Mouse (Mus musculus): ENCODE data around the gene Ppp2r2c. TPM values are rescaled to one million over a fixed set of nuclear protein-coding genes. Genes with fewer than 3 reads are reported as not detected.

Ppp2r2c gene
- polyA plus RNA-seq, 1 experiment from 2014 or later: 0.24 TPM

DNA sequence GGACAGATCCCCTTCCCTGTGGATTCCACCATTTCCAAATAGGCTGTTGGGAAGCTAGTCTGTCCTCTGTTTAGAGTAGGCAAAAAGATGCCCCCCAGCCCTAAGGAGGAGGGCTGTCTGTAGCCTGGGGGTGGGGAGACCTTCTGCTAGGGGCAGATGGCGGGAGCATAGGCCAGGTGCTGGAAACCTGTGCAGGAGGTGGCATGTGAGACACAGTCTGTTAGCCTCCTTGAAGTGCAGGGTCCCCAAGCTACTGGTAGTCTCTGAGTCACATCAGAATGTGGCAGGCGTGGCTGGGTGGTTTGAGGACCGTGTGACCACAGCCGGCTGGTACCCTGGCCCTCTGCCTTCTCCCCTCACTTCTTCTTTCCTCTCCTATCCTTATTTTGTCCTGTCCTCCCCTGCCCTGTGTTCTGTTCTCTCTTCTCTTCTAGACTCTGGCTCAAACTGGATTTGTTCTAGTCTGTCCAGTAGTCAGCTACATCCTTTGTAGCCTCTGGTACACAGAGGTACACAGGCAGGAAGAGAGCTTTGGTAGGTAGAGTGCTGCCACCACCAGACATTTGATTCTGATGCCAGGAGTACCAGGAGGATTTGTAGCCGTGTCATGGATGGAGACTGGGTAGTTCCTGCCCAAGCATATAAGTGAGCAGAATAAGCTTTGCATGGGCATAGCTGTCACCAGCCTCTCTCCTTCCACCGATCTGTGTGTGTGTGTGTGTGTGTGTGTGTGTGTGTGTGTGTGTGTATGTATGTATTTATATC is 26.5 kb downstream of the Ppp2r2c start:
- no peaks in the 10 kb centered on the region for H3K4me1 ChIP-seq (ENCODE audit: control insufficient read depth, insufficient read depth, low read length)

DNA sequence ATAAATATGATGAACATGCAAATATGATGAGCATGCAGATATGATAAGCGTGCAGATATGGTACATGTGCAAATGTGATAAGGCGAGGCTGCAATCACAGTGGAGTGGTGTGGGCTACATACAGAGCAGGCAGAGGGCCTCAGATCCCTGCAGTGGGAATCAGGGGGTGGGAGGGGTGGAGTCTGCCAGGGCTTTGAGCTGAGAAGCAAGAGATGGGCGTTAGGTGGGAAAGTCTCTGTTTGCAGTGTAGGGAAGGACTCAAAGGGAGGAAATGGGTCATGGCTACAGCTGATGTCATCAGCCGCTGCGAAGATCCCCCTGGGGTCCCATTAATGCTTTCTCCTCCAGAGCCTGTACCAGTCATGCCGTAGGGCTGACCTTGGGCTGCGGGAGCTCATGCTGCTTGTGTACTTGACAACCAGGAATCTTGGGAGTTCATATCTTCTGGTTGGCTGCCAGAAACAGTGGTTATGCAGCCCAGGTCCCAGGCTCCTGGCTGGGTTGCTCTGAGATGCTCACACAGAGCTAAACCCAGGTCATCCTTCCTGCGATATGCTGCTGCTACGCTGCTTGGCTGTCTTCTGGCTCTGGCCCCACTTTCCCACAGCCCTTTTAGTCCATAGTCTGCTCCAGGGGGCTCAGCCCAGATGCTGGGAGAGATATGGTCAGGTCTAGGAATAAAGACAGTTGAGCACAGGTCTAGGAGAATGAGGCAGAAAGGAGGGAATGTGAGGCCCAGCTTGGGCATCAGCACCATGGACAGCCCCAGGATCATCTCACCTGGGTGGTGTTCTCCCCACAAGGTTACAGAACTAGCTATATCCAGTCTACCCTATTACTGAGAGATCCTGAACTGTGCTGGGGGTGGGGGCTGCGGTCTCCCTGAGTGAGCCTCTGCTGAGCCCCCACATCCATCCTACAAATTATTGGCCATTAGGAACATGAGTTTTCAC is 27.6 kb downstream of the Ppp2r2c start:
- DNase-seq (ENCODE audit: low spot score): peak; percentile 65
- H3K27me3 ChIP-seq (ENCODE audit: control insufficient read depth, insufficient read depth, low read length): peaks cover 3% of the 10 kb centered on the region; the same call in 1 of the 2 replicates
- no peaks in the 10 kb centered on the region for H3K4me1 ChIP-seq (ENCODE audit: control insufficient read depth, insufficient read depth, low read length)
- H3K4me2 ChIP-seq (ENCODE audit: low read depth, severe bottlenecking): no peak overlapping the region
- no peak overlapping the region for H3K4me3 ChIP-seq (ENCODE audit: low read depth, low read length)
- no peaks in the 10 kb centered on the region for H3K9me3 ChIP-seq (ENCODE audit: control insufficient read depth, low read length)
- no peak for ATAC-seq (ENCODE audit: insufficient number of reproducible peaks, low FRiP score, low TSS enrichment, low read depth)
- no peaks in the 10 kb centered on the region for H3K36me3 ChIP-seq (ENCODE audit: control insufficient read depth, insufficient read depth, low read length)
- H3K9ac ChIP-seq (ENCODE audit: low read length): no peak overlapping the region
- no peak overlapping the region for H3K27ac ChIP-seq (replicated peaks; ENCODE audit: low read depth, low read length)
- 81% methylated on average over 10 of the region's 10 CpGs for WGBS

More for the DNA sequence above, 26.5 kb downstream of the Ppp2r2c start:
- Histone ChIP-seq H3K9ac (ENCODE audit: low read length) (no peak overlapping the region), H3K4me3 (ENCODE audit: low read depth, low read length) (no peak overlapping the region), H3K4me2 (ENCODE audit: low read depth, severe bottlenecking) (no peak overlapping the region), H3K36me3 (ENCODE audit: control insufficient read depth, insufficient read depth, low read length) (no peaks in the 10 kb centered on the region), H3K27me3 (ENCODE audit: control insufficient read depth, insufficient read depth, low read length) (peaks cover 3% of the 10 kb centered on the region; the same call in 1 of the 2 replicates), H3K9me3 (ENCODE audit: control insufficient read depth, low read length) (no peaks in the 10 kb centered on the region), H3K27ac (replicated peaks; ENCODE audit: low read depth, low read length) (no peak overlapping the region)
- WGBS: 81% methylated on average over 6 of the region's 6 CpGs
- DNase-seq (ENCODE audit: low spot score) (no peak), ATAC-seq (ENCODE audit: insufficient number of reproducible peaks, low FRiP score, low TSS enrichment, low read depth) (no peak)

DNA sequence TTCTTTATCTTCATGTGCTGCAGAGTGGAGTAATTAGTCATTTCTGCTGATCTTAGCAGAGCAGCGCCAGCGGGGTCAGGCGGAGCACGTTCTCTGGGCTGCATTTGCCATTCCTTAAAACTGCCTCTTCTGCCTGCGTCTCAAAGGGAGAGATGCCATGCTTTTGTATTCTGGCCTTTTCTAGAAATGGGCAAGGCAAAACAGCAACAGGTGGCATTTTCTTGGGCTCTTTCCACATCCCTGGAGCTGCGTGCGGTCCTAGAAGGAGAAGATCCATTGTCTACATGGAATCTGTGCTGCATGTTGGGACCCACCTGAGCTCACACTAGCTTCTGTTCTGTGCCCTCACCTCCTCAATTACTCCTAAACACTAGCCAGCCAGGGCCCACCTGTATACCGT is 29.7 kb downstream of the Ppp2r2c start:
- Histone ChIP-seq H3K4me3 (ENCODE audit: low read depth, low read length) (no peak overlapping the region), H3K36me3 (ENCODE audit: control insufficient read depth, insufficient read depth, low read length) (no peaks in the 10 kb centered on the region), H3K4me1 (ENCODE audit: control insufficient read depth, insufficient read depth, low read length) (no peaks in the 10 kb centered on the region), H3K27ac (replicated peaks; ENCODE audit: low read depth, low read length) (no peak overlapping the region), H3K9ac (ENCODE audit: low read length) (no peak overlapping the region), H3K4me2 (ENCODE audit: low read depth, severe bottlenecking) (no peak overlapping the region), H3K9me3 (ENCODE audit: control insufficient read depth, low read length) (no peaks in the 10 kb centered on the region), H3K27me3 (ENCODE audit: control insufficient read depth, insufficient read depth, low read length) (no peaks in the 10 kb centered on the region; the same call in 1 of the 2 replicates)
- 86% methylated on average over 8 of the region's 8 CpGs for WGBS
- ATAC-seq (ENCODE audit: insufficient number of reproducible peaks, low FRiP score, low TSS enrichment, low read depth) (no peak), DNase-seq (ENCODE audit: low spot score) (no peak)

DNA sequence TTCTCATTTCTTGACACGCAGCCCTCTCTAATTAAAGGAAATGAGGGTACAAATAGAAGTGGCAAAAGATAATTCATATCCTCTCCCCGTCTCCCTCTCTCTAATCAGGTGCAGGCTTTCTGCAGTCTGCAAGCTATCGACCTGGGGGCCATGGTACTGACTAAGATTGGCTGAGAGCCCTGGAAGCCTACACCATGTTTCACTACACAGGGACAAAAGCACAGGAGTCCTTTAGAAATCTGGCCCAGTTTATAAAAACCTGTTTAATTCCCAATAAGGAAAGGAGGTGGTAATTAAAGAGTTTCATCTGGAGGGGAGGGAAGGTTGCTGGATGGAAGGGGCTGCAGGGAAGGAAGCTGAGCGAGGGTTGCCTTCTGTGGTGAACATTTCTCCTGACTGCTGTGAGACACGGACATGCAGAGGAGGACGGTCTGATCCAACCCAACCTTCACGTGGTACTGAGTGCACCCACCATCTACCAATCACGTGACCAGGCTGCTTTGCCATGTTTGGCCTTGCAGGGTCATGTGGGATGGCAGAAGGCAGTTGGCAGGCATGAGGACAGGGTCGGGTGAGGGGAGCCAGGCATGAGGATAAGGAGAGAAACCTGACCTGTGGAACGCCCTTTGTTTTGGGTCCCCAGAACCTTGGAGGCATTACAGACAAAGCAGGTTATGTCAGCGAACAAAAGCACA is 30.2 kb downstream of the Ppp2r2c start:
- Histone ChIP-seq H3K4me3 (ENCODE audit: low read depth, low read length) (no peak overlapping the region), H3K27me3 (ENCODE audit: control insufficient read depth, insufficient read depth, low read length) (no peaks in the 10 kb centered on the region; the same call in 1 of the 2 replicates), H3K4me1 (ENCODE audit: control insufficient read depth, insufficient read depth, low read length) (no peaks in the 10 kb centered on the region), H3K9me3 (ENCODE audit: control insufficient read depth, low read length) (no peaks in the 10 kb centered on the region), H3K36me3 (ENCODE audit: control insufficient read depth, insufficient read depth, low read length) (no peaks in the 10 kb centered on the region), H3K27ac (replicated peaks; ENCODE audit: low read depth, low read length) (no peak overlapping the region), H3K4me2 (ENCODE audit: low read depth, severe bottlenecking) (no peak overlapping the region), H3K9ac (ENCODE audit: low read length) (no peak overlapping the region)
- DNase-seq (ENCODE audit: low spot score) (no peak), ATAC-seq (ENCODE audit: insufficient number of reproducible peaks, low FRiP score, low TSS enrichment, low read depth) (no peak)
- WGBS: 76% methylated on average over 11 of the region's 11 CpGs

DNA sequence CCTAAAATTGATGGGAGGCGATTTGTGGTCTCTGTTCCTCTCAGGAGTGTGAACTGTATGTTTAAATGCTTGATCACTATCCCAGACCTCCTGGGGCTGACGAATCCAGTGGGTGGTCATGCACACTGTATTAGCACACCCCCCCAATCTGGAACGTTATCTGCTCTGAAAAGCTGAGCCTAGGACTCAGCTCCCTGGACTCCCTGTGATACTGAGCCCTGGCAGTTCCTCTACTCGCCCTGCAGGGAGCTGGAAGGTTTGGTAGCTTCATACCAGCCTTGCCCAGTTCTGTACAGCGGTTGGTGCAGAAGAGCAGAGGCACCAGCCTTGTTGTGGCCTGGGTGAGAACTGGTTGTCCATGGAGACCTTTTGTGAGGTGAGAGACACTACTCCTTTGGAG is 31.1 kb downstream of the Ppp2r2c start:
- WGBS: 76% methylated on average over 5 of the region's 5 CpGs
- Histone ChIP-seq H3K4me2 (ENCODE audit: low read depth, severe bottlenecking) (no peak overlapping the region), H3K27ac (replicated peaks; ENCODE audit: low read depth, low read length) (no peak overlapping the region), H3K9me3 (ENCODE audit: control insufficient read depth, low read length) (no peaks in the 10 kb centered on the region), H3K4me1 (ENCODE audit: control insufficient read depth, insufficient read depth, low read length) (no peaks in the 10 kb centered on the region), H3K4me3 (ENCODE audit: low read depth, low read length) (no peak overlapping the region), H3K9ac (ENCODE audit: low read length) (no peak overlapping the region), H3K27me3 (ENCODE audit: control insufficient read depth, insufficient read depth, low read length) (no peaks in the 10 kb centered on the region; the same call in 1 of the 2 replicates), H3K36me3 (ENCODE audit: control insufficient read depth, insufficient read depth, low read length) (no peaks in the 10 kb centered on the region)
- DNase-seq (ENCODE audit: low spot score): no peak
- ATAC-seq (ENCODE audit: insufficient number of reproducible peaks, low FRiP score, low TSS enrichment, low read depth): no peak

DNA sequence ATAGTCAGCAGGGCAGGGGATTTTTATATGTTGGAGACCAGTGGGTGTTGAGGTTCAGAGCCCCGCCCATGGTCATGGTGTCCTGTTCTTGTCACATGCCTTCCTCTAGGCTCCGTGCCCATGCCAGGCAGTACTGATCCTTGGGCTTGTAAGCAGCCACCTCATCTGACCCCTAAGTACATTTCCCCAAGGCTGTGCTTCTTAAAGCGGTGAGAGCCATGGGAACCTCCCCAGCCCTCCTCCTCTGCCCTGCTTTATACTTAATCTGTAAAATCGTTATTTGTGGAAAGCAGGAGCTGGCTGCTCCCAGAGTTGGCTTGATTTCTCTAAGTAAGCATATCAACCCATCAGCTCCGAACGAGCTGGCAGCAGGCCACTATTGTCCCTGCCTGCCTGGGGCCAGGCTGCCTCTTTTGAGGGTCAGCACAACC is 31.9 kb downstream of the Ppp2r2c start:
- ATAC-seq (ENCODE audit: insufficient number of reproducible peaks, low FRiP score, low TSS enrichment, low read depth) (no peak), DNase-seq (ENCODE audit: low spot score) (no peak)
- no peak overlapping the region for H3K4me3 ChIP-seq (ENCODE audit: low read depth, low read length)
- H3K4me2 ChIP-seq (ENCODE audit: low read depth, severe bottlenecking): no peak overlapping the region
- no peak overlapping the region for H3K9ac ChIP-seq (ENCODE audit: low read length)
- H3K27me3 ChIP-seq (ENCODE audit: control insufficient read depth, insufficient read depth, low read length): no peaks in the 10 kb centered on the region; the same call in 1 of the 2 replicates
- H3K9me3 ChIP-seq (ENCODE audit: control insufficient read depth, low read length): no peaks in the 10 kb centered on the region
- no peaks in the 10 kb centered on the region for H3K4me1 ChIP-seq (ENCODE audit: control insufficient read depth, insufficient read depth, low read length)
- WGBS: 77% methylated on average over 6 of the region's 6 CpGs
- no peaks in the 10 kb centered on the region for H3K36me3 ChIP-seq (ENCODE audit: control insufficient read depth, insufficient read depth, low read length)
- H3K27ac ChIP-seq (replicated peaks; ENCODE audit: low read depth, low read length): no peak overlapping the region

DNA sequence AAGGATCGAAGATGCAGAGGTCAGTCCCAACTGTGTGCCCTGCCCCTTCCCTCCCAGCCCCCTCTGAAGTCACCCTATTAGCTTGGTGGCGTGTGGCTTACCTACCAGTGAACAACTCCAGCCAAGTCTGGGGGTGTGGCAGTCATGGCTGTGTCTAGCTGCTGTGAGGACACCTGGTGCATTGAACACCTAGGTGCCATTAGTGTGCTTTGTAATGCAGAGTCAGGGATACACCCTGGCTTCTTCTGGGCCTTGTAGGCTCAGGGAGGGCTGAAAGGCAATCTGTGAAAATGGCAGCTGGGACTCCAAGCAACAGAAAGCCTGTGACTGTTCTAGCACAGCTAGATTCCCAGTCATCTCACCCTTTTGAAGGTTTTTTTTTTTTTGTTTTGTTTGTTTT is 34.5 kb downstream of the Ppp2r2c start:
- H3K4me2 ChIP-seq (ENCODE audit: low read depth, severe bottlenecking): no peak overlapping the region
- DNase-seq (ENCODE audit: low spot score) (no peak), ATAC-seq (ENCODE audit: insufficient number of reproducible peaks, low FRiP score, low TSS enrichment, low read depth) (no peak)
- 62% methylated on average over 2 of the region's 2 CpGs for WGBS
- no peak overlapping the region for H3K4me3 ChIP-seq (ENCODE audit: low read depth, low read length)
- no peaks in the 10 kb centered on the region for H3K27me3 ChIP-seq (ENCODE audit: control insufficient read depth, insufficient read depth, low read length)
- H3K27ac ChIP-seq (replicated peaks; ENCODE audit: low read depth, low read length): no peak overlapping the region
- H3K36me3 ChIP-seq (ENCODE audit: control insufficient read depth, insufficient read depth, low read length): no peaks in the 10 kb centered on the region
- no peaks in the 10 kb centered on the region for H3K4me1 ChIP-seq (ENCODE audit: control insufficient read depth, insufficient read depth, low read length)
- no peak overlapping the region for H3K9ac ChIP-seq (ENCODE audit: low read length)
- H3K9me3 ChIP-seq (ENCODE audit: control insufficient read depth, low read length): no peaks in the 10 kb centered on the region

DNA sequence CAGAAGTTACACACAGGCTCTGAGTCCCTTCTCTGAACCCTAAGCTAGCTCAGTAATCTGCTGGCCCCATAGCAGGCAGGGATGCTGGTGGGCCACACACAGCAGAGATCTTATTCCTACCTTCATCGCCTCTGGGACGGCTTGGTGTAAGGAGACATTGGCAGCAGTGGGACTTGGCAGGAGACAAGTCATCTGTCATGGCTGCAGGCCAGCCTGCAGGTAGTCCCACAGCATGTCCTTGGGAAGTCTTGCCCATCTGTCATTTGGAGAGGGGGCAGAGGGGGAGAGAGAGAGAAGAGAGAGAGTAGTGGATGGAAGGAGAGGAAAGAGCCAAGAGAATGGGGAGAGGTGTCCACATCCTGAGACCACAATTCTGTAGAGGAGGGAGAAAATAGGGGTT is 35.8 kb downstream of the Ppp2r2c start:
- Histone ChIP-seq H3K4me2 (ENCODE audit: low read depth, severe bottlenecking) (no peak overlapping the region), H3K9me3 (ENCODE audit: control insufficient read depth, low read length) (no peaks in the 10 kb centered on the region), H3K27me3 (ENCODE audit: control insufficient read depth, insufficient read depth, low read length) (no peaks in the 10 kb centered on the region), H3K4me3 (ENCODE audit: low read depth, low read length) (no peak overlapping the region), H3K36me3 (ENCODE audit: control insufficient read depth, insufficient read depth, low read length) (no peaks in the 10 kb centered on the region), H3K27ac (replicated peaks; ENCODE audit: low read depth, low read length) (no peak overlapping the region), H3K9ac (ENCODE audit: low read length) (no peak overlapping the region), H3K4me1 (ENCODE audit: control insufficient read depth, insufficient read depth, low read length) (no peaks in the 10 kb centered on the region)
- DNase-seq (ENCODE audit: low spot score): no peak
- no peak for ATAC-seq (ENCODE audit: insufficient number of reproducible peaks, low FRiP score, low TSS enrichment, low read depth)
- 77% methylated on average over 2 of the region's 2 CpGs for WGBS

Data from limb, embryonic 11.5 days (tissue).